Mouse (Mus musculus) embryonic facial prominence, embryonic 11.5 days (tissue): ENCODE data around the gene Fkbp2. TPM values are rescaled to one million over a fixed set of nuclear protein-coding genes. Genes with fewer than 3 reads are reported as not detected.
A peak's percentile ranks its signal among the peaks of the same experiment; 100 is the strongest.

Experiments
- ATAC-seq: fragments of 200-750 bp; cut with Nextera tagmentation; replicated peaks from 2 replicates; pipeline ENCODE4 v1.8.0; 2017; ENCODE audit warnings: low read depth; ENCODE audit not compliant: insufficient number of reproducible peaks, low FRiP score, low TSS enrichment
- DNase-seq: peaks from one replicate; pipeline ENCODE4 v3.0.0-alpha.2; 2015; ENCODE audit warnings: low spot score
- H3K27ac ChIP-seq: fragments of 300-500 bp; sonication (generic); replicated peaks from 2 replicates; pipeline ENCODE4 v1.5.1; 2014; ENCODE audit warnings: mild to moderate bottlenecking, low read depth, low read length, control low read depth
- H3K27me3 ChIP-seq: fragments of 300-500 bp; sonication (generic); 2 replicates; pipeline ENCODE4 v1.6.1; 2014; ENCODE audit warnings: mild to moderate bottlenecking, low read length, moderate library complexity, mixed read lengths; ENCODE audit not compliant: control insufficient read depth, insufficient read depth
- H3K36me3 ChIP-seq: fragments of 300-500 bp; sonication (generic); replicated peaks from 2 replicates; pipeline ENCODE4 v1.6.1; 2014; ENCODE audit warnings: low read depth, mild to moderate bottlenecking, low read length, moderate library complexity, mixed read lengths; ENCODE audit not compliant: control insufficient read depth, insufficient read depth
- H3K4me1 ChIP-seq: fragments of 300-500 bp; sonication (generic); 2 replicates; pipeline ENCODE4 v1.6.1; 2014; ENCODE audit warnings: low read length, mixed read lengths; ENCODE audit not compliant: control insufficient read depth, insufficient read depth
- H3K4me2 ChIP-seq: fragments of 300-500 bp; sonication (generic); 2 replicates; pipeline ENCODE4 v1.6.1; 2014; ENCODE audit warnings: low read depth, mild to moderate bottlenecking, control low read depth, low read length, moderate library complexity
- H3K4me3 ChIP-seq: fragments of 300-500 bp; sonication (generic); 2 replicates; pipeline ENCODE4 v1.5.1; 2014; ENCODE audit warnings: low read depth, low read length, control low read depth
- H3K9ac ChIP-seq: fragments of 300-500 bp; sonication (generic); replicated peaks from 2 replicates; pipeline ENCODE4 v1.6.1; 2014; ENCODE audit warnings: mild to moderate bottlenecking, control low read depth, low read length
- H3K9me3 ChIP-seq: fragments of 300-500 bp; sonication (generic); replicated peaks from 2 replicates; pipeline ENCODE4 v1.6.1; 2016; ENCODE audit warnings: mild to moderate bottlenecking, low read length, inconsistent platforms, mixed read lengths; ENCODE audit not compliant: control insufficient read depth
- WGBS: fragments of 180-500 bp; shearing (Covaris S2); extraction: QIAGEN DNeasy Blood & Tissue Kit; methylation state at CpG from one replicate; pipeline ENCODE4 v1.1.7; 2014; 5-methylcytosine and 5-hydroxymethylcytosine counted together
- polyA plus RNA-seq: library from polyadenylated mRNA; unstranded; fragments of >200 nt; fragmentation: Nextera tagmentation; extraction: Ambion mirVana; gene quantifications from 2 replicates; pipeline ENCODE4 v1.2.1, GENCODE M21; 2014

Fkbp2 gene
- polyA plus RNA-seq = 65.1 and 65.2 TPM in 2 replicates

- no peaks in the 10 kb centered on the region for H3K36me3 ChIP-seq
- WGBS = 3% methylated on average over 38 of the region's 38 CpGs
- ATAC-seq = peak; percentile 79
- peak within 1 kb of the TSS; percentile 80 for H3K9ac ChIP-seq
- peak within 1 kb of the TSS; percentile 72 for H3K27ac ChIP-seq
- peak; percentile 99 for DNase-seq
- H3K4me2 ChIP-seq = peak within 1 kb of the TSS; percentile 82
- H3K4me1 ChIP-seq = no peaks in the 10 kb centered on the region; the same call in 1 of the 2 replicates
- H3K9me3 ChIP-seq = no peaks in the 10 kb centered on the region
- H3K27me3 ChIP-seq = no peaks in the 10 kb centered on the region
- peak within 1 kb of the TSS; percentile 61 for H3K4me3 ChIP-seq
These were observed at the start of gene Fkbp2 for GRCm38 (mm10) chr19:6980381-6981093. TSS of gene Fkbp2 (minus strand) at chr19:6980501.

- H3K4me1 ChIP-seq = no peaks in the 10 kb centered on the region
- H3K27ac ChIP-seq = no peak overlapping the region
- H3K4me2 ChIP-seq = no peak overlapping the region
- H3K9me3 ChIP-seq = no peaks in the 10 kb centered on the region
- no peak overlapping the region for H3K4me3 ChIP-seq
- H3K27me3 ChIP-seq = no peaks in the 10 kb centered on the region
- ATAC-seq = no peak
- no peak for DNase-seq
- H3K9ac ChIP-seq = no peak overlapping the region
- 92% methylated on average over 5 of the region's 5 CpGs for WGBS
- H3K36me3 ChIP-seq = peaks cover 36% of the 10 kb centered on the region
These were observed 49.2 kb upstream of the Fkbp2 start for GRCm38 (mm10) chr19:7029531-7029930.

- ATAC-seq (no peak), DNase-seq (peak; percentile 49)
- Histone ChIP-seq H3K9ac (no peak overlapping the region), H3K9me3 (no peaks in the 10 kb centered on the region), H3K27me3 (no peaks in the 10 kb centered on the region), H3K27ac (no peak overlapping the region), H3K4me3 (no peak overlapping the region), H3K36me3 (peaks cover 27% of the 10 kb centered on the region), H3K4me2 (no peak overlapping the region), H3K4me1 (no peaks in the 10 kb centered on the region)
- 58% methylated on average over 3 of the region's 3 CpGs for WGBS
These were observed 39.9 kb upstream of the Fkbp2 start for GRCm38 (mm10) chr19:7020224-7020641.

DNA sequence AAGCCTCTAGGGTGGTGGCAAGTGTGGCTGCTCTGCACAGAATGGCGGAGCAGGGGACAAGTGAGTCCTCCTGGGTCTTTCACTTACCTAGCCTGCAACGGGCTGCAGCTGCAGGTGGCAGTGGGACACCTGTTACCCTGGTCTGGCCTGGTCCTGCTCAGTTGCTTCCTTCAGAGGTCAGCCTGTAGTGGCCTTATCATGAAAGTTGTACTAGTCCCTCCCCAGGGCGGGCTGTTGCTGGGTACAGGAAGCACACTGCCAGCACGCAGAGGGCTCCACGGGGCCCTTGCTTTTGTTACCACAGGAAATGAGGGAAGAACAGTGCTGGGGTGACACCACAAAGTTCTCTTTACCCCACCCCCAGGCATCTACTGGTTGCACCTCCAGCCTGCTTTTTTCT, 38.9 kb upstream of the Fkbp2 start, which contains the start of gene Fermt3:
Fermt3 (minus strand) TSS at position 279 of the 400 bp plus-strand sequence.
- Histone ChIP-seq H3K36me3 (peaks cover 25% of the 10 kb centered on the region), H3K4me2 (no peak within 1 kb of the TSS), H3K9me3 (no peaks in the 10 kb centered on the region), H3K27ac (no peak within 1 kb of the TSS), H3K9ac (no peak within 1 kb of the TSS), H3K27me3 (no peaks in the 10 kb centered on the region), H3K4me3 (no peak within 1 kb of the TSS), H3K4me1 (no peaks in the 10 kb centered on the region)
- ATAC-seq (peak; percentile 60; the same call in 1 of the 2 replicates), DNase-seq (no peak)
- 83% methylated on average over 5 of the region's 5 CpGs for WGBS

DNA sequence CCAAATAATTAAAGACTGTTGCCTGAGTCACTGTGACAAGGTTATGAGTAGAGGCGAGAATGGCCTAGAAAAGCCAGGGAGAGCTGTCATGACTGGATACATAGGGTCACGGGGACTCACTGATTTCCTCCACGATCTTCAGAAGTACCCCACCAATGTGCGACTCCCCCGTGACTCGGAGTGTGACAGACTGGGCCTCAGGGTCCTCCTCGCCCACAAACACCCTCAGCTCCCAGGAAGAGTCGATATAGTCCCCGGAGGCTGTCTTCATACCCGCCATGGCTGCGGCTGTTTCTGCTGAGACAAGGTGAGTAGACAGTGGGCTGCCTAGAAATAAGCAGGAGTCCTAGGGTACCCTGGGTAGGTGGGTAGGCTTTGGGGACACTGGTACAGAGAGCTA, 38.2 kb upstream of the Fkbp2 start:
- no peak for DNase-seq
- Histone ChIP-seq H3K27ac (no peak overlapping the region), H3K4me2 (no peak overlapping the region), H3K9me3 (no peaks in the 10 kb centered on the region), H3K36me3 (peaks cover 25% of the 10 kb centered on the region), H3K4me3 (no peak overlapping the region), H3K4me1 (no peaks in the 10 kb centered on the region), H3K27me3 (no peaks in the 10 kb centered on the region), H3K9ac (no peak overlapping the region)
- 91% methylated on average over 11 of the region's 11 CpGs for WGBS
- ATAC-seq = no peak

DNA sequence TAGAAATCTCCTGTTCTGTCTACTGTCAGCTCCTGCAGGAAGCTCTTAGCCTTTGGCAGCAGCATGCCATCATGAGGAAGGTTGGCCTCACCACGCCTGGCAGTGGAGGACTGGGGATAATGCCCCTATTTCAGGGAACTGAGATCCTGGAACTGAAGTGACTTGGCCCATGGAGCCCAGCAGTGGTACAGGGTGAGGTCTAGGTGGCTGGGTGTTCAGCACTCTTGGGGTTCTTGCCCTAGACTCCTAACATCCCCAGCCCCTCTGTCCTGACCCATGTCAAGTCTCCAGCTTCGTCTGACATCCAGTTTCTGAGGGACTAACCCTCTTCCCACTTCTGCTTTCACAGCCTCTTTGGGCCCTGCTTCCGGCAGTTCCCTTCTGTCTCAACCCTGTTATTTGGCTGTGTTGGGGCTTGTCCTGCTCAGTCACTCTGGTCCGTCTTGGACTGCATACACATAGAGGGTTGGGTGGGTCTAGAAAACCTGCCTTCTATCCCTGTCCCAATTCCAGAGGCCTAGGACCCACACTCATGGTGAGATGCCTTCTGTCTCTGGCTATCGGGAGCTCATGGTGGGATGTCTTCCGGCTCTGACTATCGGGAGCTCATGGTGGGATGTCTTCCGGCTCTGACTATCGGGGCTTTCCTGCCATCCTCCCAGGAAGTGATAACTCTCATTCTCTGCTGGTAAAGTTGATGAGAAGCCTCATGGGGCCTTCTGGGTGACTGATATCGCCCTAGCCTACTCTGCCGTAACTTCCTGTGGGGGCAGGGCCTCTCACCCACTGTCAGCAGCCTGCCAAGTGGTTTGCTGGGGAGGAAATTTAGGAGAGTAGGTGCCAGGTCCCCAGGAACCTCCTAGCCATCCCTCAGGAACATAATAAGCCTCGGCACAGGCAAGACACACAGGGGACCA, 37.5 kb upstream of the Fkbp2 start:
- ATAC-seq = no peak
- H3K4me2 ChIP-seq = no peak overlapping the region
- no peaks in the 10 kb centered on the region for H3K4me1 ChIP-seq
- no peak overlapping the region for H3K27ac ChIP-seq
- H3K9ac ChIP-seq = no peak overlapping the region
- 81% methylated on average over 12 of the region's 12 CpGs for WGBS
- no peak overlapping the region for H3K4me3 ChIP-seq
- H3K36me3 ChIP-seq = peaks cover 25% of the 10 kb centered on the region
- DNase-seq = no peak
- no peaks in the 10 kb centered on the region for H3K9me3 ChIP-seq
- no peaks in the 10 kb centered on the region for H3K27me3 ChIP-seq

DNA sequence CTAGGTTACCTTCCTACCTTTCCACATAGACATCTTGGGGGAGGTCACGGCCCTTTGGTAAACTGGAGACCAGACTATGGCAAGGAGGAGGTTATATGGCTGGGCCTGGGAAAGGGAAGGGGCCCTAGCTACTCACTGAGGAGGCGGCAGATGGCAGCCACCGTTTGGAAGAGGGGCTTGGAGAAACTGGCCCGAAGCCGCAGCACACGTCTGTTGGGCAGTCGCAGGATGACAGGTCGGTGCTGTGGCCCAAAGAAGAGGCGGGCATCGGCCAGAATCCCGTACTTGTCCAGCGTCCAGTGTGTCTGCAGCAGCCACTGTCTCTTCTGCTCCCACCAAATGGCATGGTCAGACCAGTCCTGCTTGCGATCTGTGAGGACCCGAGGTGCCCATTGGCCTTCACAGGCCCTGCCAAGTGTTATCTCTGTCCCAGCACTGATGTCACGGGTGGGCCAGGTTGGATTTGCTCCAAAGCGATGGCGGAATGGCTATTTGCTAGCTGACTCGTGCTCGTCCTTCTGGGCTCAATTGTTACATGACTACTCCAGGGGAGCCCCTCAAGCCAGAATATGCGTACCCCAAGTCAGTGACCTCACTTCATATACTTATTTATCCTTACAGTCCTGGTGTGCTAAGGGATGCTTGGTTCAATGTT, 34.3 kb upstream of the Fkbp2 start:
- no peaks in the 10 kb centered on the region for H3K27me3 ChIP-seq
- H3K9ac ChIP-seq = no peak overlapping the region
- whole genome bisulfite sequencing = 88% methylated on average over 20 of the region's 20 CpGs
- no peak overlapping the region for H3K4me2 ChIP-seq
- peaks cover 5% of the 10 kb centered on the region for H3K36me3 ChIP-seq
- DNase-seq (no peak), ATAC-seq (no peak)
- H3K27ac ChIP-seq = no peak overlapping the region
- no peaks in the 10 kb centered on the region for H3K4me1 ChIP-seq
- no peaks in the 10 kb centered on the region for H3K9me3 ChIP-seq
- H3K4me3 ChIP-seq = no peak overlapping the region
